Mouse (Mus musculus): Measurements from ENCODE around the gene Sft2d2.

Gene Sft2d2

DNA sequence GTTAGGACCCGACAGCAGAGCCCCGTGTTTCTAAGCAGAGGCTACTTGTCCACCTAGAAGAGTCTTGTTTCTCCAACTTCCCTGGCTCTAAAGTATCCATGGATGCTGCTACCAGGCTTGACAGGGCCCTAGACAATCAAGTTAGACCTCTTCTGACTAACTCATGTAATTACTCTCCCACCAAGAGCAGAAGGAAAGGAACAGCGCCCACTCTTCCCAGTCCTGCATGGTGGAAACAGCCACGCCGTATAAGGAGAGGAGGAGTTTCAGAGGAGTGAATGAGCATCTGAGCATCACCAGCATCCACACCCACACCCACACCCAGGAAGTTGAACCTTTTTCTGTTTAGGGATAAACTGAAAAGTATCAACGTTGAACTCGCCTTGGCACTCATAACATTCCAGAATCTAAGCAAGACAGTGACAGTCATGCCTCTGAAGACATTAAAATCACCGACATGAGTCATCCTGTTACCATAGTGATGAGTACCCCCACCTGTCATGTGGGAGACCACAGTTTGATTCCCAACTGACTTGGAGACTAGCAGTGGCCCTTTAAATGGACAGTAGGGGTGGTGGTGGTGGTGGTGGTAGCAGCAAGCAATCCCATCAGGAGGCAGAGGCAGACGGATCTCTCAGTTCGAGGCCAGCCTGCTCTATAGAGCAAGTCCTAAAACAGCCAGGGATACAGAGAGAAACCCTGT is 3.5 kb downstream of the Sft2d2 start:
- DNase-seq (ENCODE audit: low spot score) = no peak

DNA sequence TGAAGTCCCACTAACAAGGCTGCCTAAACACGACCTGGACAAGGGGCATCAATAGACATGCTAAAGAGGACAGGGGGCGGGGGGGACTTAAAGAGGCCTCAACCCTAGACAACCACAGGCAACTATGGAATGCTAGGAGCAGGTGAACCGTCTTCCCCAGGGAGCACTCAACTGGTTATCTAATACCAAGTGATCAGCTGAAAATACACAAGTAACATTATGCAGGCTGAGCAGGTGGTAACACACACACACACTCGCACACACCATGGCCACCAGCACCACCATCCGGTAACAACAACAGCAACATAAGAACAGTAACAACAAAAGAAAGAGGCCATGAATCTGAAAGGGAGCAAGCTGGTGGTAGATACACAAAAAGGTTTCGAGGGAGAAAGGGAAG is 4.2 kb downstream of the Sft2d2 start:
- no peak for DNase-seq (ENCODE audit: low spot score)

DNA sequence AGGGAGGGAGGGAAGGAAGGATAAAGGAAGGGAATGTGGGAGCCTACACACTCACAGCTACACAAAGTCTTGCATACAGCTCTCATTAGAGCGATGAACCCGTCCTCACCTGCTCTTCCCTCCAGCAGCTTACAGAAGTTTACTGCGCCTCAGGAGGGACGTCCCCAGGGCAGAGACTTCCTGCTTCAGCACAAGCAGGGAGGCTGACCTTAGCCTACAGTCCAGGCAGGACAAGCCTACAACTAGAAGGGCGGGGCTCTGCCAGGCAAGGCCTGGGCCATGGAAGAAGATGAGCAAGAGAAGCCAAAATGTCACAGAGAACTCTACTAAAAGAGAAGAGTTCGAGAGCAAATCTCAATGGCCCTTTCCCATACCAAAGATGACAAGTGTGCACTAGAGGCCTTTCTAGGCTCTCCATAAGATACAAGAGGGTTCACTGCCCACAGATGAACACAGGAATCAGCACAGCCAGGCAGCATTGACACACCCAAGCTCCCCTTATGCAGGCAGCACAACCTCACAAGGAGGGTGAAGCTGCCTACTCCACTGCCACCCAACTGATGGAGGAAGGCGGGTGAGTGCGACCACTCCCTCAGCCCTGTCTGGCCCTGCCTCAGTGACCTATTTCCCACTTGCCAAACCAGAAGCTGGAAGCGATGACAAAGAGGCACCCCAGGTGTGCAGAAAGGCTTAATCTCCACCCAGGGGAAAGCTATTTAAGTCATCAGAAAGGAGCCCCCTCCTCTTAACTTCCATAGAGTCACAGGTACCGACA is 5.2 kb downstream of the Sft2d2 start:
- DNase-seq (ENCODE audit: low spot score) = no peak

DNA sequence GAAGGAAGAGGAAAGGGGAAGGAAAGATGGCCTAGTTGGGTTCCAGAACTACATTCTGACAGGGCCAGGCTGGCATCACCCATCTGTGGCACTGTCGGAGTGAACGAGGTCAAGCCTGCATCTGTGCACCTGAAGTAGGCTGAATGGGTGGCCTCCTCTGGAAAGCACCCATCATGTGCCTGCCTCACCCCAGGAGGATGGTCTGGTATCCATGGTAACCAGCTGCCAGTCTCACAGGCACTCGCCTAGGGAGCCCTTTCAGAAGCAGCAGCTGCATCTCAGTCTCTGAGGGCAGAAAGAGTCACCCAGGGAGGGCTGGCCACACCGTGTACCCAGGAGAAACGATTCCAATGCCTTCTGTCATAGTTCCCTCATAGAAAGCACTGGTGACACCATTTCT is 6.9 kb downstream of the Sft2d2 start:
- no peak for DNase-seq (ENCODE audit: low spot score)

DNA sequence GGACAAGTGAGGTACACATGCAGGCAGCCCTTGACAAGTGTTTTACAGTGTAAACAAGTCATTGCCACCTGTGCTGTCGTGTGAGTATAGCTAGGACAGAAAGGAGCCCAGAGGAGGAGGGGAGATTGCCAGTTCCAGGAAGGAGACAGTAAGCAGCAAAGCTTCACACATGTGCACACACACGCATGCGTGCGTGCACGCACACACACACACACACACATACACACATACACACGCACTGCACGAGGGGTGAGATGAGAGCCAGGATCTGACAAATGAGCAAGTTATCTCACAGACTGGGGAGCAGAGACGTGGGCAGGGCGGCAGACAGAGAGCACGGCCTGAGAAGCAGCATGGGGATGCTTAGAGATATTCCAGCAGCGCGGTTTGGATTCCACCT is 7.7 kb downstream of the Sft2d2 start:
- DNase-seq (ENCODE audit: low spot score) = no peak

DNA sequence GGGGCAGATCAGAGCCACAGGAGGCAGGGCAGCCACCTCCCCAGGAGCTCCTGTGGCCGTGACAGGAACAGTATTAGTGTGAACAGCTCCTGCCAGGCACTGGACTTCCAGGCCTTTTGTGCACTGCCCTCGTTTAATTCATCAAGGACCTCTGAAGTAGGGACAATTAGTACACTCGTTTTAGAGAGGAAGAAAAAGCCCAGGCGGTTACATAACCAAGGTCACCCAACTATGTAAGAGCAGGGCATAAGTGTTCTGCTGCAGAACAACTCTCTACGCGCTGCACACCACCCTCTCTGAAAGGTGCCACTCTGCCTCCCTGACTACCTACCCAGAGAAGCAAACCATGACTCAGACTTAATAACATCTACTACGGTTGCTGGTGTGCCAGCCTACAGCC is 9.1 kb downstream of the Sft2d2 start:
- DNase-seq (ENCODE audit: low spot score) = no peak

DNA sequence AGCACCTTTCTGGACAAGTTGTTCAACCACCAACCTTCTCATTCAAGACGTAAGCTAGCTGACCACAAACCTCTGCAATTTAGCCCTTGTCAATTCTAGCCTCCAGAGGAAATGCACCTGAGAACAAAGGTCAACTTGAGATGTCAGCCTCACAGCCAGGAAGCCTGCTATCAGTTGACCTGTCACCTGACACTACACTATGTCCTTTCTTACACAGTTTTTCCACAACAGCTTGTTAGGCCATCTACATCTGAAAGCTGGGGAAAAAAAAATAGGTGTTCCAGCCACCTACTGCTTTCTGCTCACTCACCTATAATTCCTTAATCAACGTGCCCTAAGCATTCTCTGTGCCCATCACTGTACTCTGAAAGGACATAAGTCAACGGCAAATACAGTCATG is 10.1 kb downstream of the Sft2d2 start:
- DNase-seq (ENCODE audit: low spot score) = no peak

DNA sequence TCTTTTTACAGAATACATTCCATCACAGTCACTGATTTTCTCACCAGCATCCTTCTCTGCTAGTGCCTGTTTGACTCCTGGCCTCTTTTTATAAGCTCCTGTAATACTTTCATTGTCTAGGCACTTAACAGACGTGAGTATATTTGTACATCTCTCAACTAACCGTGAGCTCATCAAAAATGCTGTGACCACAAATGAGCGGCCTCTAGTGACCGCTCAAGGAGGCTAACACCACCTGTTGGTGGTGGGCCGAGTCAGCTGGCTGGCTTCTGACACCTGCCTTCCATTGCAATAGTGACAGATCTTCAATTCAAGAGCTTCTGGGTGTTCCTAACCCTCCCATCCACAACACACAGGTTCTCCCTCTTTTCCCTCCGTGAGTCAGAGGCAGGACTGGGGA is 10.8 kb downstream of the Sft2d2 start:
- no peak for DNase-seq (ENCODE audit: low spot score)

DNA sequence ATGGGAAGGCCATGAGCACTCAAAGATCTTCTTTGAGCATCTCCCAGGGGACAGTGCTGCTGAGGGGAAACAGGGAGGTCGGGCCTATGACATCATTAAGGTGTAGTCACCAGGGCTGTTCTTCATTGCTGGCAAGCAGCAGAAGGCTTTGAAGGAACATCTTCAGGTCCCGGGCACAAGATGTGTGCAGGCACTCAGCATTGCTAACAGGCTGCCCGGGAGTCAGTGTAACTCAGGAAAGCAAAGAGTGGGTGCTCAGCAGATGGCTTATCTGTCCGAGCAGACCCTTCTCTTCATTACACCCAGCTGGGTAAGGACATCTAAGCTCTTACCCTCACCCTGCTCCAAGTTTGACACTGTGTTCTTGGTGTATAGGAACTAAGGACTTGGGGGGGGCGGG is 14.9 kb downstream of the Sft2d2 start:
- DNase-seq (ENCODE audit: low spot score) = no peak

DNA sequence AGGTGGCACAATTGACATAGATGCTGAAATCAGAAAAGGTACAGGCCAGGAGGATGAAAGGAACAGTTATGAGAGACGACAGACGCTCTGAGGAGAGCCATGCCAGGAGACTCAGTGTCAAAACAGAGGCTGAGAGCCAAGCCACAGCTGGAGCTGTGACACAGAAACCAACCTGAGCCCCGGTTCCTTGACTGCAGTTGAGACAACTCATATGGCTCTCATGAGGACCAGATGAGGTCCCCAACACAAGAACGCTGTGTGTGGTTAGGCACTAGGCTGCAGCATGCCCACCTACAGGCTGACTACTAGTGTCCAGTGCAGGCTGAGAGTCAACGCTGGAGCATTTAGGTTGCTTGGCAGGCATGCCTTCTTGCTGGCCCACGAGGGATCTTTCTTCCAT is 16.2 kb downstream of the Sft2d2 start:
- DNase-seq (ENCODE audit: low spot score) = no peak

DNA sequence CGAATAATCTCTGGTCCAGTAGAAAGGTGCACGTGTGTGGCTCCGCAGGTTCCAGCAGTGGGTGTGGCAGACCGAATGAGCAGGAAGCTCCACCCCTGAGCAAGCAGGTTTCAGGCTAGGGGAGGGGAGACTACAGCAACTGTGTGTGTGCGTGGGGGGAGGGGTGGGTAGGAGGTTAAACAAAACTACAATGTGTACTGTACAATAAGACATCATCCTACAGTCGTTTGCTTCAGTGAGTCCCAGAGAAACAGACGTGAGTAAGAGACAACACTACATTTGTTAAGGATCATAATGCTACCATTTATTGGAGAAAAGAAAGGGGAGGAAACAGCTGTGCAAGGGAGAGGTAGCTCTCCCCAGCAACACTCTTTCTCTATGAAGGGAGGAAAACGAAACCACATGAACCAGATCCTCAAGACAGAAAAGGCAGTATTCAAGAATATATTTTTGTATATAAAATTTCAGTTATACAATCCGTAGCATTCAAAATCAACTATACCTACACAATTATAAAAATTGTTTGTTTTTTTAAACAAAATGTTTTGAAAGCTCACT is 20.1 kb downstream of the Sft2d2 start:
- no peak for DNase-seq (ENCODE audit: low spot score)

DNA sequence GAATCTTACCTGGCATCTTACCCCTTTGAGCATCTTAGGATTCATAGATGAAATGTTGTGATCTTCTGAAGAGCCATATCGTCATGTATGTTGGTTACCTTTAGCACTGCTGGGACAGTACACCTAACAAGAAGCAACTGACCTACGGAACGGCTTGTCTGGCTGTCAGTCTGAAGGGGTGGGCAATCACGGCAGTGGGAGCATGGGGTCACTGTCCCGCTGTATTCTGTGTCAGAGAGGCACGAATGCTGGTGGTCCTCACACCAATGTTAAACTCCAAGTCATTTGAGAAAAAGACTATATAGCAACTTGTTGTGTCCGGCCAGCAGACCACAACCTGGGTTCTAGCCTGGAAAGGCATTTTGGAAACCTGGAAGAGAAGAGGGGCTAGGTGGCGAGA is 23.0 kb downstream of the Sft2d2 start:
- DNase-seq (ENCODE audit: low spot score) = no peak

DNA sequence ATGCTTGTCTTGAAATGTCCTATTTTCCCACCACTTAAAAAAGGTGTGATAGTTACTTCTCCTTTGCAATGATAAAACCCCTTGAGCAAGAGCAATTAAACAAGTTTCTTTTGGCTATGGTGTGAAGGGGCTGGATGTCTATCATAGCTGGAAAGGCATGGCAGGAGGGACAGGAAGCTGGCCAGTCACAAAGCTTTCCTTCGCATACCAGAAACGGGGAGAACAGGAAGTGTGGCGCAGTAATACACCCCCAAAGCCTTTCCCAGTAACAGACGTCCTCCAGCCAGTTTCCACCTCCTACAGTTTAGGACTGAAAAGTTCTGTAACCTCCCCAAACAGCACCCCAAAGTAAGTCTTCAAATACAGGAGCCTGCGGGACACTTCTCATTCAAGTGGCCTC is 24.1 kb downstream of the Sft2d2 start:
- no peak for DNase-seq (ENCODE audit: low spot score)

DNA sequence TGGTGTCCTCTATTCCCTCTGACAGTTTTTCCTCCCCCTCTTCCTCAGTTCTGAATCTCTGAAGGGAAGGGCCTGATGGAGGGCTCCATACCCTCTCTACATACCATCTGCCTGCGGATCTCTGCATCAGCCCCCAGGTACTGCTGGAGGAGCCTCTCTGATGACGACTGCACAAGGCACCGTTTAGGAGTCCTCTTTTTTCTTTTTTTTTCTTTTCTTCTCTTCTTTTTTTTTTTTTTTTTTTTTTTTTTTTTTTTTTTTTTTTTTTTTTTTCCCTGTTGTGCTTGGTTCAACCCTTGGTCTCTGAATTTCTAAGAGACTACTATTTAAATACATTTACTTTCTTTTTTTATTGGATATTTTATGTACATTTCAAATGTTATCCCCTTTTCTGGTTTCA is 24.8 kb downstream of the Sft2d2 start:
- no peak for DNase-seq (ENCODE audit: low spot score)

DNA sequence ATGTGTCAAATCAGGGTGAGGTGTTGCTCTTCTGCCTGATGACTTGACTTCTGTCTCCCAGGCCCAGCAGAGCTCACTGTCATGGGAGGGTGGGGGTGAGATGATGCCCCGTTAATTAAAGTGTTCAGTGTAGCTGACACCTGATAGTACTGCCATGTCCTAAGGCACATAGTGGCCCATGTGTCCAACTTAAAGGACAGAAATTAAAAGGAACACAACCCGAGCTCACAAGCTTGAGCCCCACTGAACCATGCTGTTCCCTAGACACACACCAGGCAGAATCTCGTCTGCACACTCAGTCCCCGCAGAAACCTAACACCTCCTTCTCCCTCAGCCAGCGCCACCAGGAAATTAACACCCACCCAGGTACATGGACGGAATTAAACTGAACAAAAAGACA is 29.3 kb downstream of the Sft2d2 start:
- no peak for DNase-seq (ENCODE audit: low spot score)

DNA sequence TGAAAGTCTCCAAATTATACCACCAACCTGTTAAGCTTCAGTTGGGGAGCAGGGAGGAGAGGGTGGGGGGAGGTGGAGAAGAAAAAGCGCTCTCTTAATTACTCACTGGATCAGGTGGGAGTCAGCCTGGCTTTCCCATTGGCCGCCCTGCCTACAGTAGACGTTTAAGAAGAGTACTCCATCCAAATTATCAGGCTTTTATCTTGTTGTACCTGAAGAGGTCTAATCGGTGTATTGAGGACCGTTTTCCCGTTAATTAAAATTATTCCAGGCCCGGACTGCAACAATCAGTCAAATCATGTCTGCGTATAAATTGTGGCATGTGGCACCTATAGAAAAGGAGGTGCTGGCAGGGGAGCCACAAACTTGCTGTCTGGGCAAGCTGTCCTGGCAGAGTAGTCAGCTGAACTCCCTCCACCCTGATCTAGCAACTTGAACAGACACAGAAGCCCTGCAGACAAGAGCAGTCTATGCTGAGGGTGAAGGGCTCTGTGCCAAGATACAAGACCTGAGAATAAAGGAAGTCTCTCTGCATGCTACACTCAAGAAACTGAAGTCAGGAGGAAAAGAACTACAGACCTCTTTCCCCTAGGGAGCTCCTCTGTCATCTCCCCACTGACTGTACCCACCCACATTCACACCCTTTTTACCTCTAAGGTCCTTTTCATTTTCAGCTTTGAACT is 33.4 kb downstream of the Sft2d2 start, which contains the start of gene Tbx19:
TSS of gene Tbx19 (minus strand) at position 51 of the 683 bp plus-strand sequence.
- DNase-seq (ENCODE audit: low spot score) = no peak

DNA sequence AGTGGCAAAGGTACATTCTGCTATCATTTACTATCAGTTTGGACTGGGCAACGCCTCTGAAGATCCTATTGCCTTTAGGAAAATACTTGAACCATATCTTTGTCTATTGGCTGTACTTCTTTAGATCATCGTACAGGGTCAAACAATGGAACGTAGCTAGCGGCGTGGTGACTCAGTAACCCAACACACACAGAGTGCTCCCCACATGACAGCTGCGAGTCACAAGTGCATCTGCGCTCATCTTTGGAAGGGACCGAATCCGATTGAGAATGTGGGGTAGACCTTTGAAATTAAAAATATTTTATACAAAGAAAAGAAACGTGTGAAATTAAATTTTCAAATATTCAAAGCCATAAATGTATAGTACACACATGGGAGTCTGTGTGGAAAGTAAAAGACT is 35.4 kb downstream of the Sft2d2 start:
- DNase-seq (ENCODE audit: low spot score) = no peak

DNA sequence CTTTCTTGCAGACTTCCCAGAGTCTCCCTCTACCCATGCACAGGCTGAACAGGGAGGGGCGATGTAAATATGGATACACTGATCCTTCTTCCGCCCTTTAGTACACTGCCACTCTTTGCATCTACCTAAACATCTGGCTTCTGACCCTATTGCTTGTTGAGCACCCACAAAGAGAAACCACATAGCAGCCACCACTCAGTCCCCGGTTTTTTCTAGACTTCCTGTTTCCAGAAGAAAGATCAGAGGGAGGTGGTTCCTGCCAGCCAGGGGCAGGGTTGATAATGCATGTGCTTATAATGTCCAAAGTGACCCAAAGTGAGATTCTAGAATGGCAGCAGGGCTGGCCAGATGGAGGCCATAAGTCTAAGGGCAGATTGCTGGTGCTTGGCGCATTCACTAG is 40.1 kb downstream of the Sft2d2 start:
- DNase-seq (ENCODE audit: low spot score) = no peak

DNA sequence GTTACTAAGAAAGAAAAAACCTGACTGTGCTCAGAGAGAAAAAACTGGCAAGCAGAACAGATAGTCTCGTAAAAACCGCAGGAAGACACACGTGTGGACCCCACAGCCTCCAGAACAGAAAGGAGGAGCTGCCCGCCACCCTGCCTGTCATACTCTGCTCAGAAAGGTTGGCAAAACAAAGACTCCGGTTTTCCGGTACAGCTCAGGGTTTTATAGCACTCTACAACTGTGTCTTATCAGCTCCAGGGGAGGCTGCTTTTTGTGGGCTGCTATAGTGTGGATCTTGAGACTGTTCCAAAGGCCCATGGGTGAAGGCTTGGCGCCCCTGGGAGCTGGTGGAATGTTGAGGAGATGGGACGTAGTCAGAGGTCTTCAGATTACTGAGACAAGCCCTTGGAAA is 43.0 kb downstream of the Sft2d2 start:
- no peak for DNase-seq (ENCODE audit: low spot score)

DNA sequence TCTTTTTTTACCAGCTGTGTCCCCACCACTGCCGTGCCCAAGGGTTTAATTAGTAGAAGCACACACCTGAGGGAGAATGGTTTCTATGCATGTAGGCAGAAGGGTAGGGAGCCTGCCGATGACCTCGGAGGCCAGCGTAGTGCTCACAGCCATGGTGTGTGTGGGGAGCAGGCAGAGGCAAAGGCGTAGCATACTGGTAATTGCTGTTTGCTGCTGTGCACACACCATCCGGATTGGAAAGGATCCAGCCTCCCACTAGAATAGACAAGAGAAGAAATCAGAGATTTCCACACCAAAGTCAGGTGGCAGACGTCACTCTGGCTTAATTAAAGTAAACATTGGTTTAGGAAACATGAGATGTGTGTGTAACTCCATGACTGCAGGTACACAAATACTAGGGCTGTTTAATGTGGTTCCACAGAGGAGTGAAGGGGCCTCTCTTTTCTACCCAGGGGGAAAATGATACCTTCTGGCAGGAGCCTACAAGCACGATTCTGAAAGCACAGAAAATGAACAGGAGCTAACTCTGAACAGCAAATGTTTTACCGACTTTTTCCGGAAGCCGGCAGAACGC is 51.8 kb downstream of the Sft2d2 start:
- DNase-seq (ENCODE audit: low spot score) = no peak

DNA sequence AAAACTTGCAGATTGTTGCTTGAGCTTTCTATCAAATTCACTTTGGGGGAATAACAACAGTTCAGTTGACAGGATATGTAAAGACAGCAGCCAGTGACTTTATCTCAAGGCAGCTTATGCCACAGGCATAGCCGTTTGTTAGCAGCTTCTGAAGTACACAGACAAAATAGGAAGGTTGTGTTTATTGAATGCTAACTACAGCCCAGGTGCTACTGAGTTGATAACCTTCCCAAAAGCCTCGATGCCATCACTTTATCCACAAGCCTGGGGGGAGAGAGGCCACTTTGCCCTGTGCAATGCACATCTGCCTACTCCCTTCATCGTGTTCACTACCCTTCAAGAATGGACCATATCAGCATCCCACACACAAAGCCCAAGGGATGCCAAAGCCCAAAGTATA is 54.0 kb downstream of the Sft2d2 start:
- DNase-seq (ENCODE audit: low spot score) = no peak

DNA sequence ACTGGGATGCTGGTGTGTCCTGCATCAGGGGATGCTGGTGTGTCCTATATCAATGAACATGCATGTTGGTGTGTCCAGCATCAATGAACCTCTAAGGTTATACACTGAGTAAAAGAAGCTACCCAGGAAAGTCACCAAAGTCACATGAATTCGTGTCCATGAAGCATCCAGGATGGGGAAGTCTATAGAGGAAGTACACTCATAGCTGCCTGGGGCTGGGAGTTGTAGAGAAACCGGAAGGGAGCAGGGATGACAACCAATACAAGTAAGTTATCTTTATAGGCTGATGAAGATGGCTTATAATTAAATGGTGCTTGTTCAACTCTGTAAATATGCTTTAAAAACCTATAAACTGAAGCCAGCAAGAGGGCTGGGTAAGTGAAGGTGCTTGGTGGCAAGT is 60.4 kb downstream of the Sft2d2 start:
- DNase-seq (ENCODE audit: low spot score) = no peak

DNA sequence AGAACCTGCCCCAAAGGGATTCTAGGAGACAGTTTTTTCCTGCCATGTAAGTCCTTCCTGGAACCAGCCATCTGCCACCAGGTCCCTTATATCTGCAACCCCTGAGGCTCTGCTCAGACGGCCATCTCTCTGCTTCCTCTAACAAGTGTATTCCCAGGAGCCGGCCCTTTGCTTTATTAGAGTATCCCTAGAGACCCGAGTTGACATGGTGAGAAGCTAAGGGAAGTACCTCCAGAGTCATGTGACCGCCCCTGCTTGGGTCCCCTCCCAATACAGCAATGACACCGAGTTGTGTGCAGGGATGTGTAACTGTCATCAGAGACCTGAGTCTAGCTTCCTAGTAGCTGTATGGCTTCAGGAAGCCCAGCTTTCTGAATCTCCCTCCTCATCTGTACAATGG is 61.0 kb downstream of the Sft2d2 start:
- no peak for DNase-seq (ENCODE audit: low spot score)

All from left cerebral cortex, adult 11 months (tissue).